ENCODE assay signal across 8 mouse cellular contexts in genomic region chr8:113636280-113636628, GRCm38 (mm10). TPM values are rescaled to one million over a fixed set of nuclear protein-coding genes. Genes with fewer than 3 reads are reported as not detected.
DNase-seq lines count a peak whose midpoint lies in the region; ATAC-seq and TF ChIP-seq lines count a peak whose summit lies in the region.

No protein-coding gene starts in this region.

- H3K27me3 ChIP-seq in kidney, embryonic 14.5 days (ENCODE audit: control insufficient read depth, insufficient read depth, low read length), result no peaks in the 10 kb centered on the region
- no peaks in the 10 kb centered on the region for H3K27me3 ChIP-seq in intestine, embryonic 15.5 days (replicated peaks)
- no peaks in the 10 kb centered on the region for H3K27me3 ChIP-seq in midbrain, postnatal 0 days (ENCODE audit: insufficient read depth, low read length)

- H3K4me1 ChIP-seq in kidney, embryonic 14.5 days (ENCODE audit: control insufficient read depth, insufficient read depth, low read length), result no peaks in the 10 kb centered on the region
- peaks cover 6% of the 10 kb centered on the region for H3K4me1 ChIP-seq in bone marrow macrophage, adult 2 months (ENCODE audit: control insufficient read depth, insufficient read depth, low read length)
- H3K4me1 ChIP-seq in intestine, embryonic 15.5 days (replicated peaks), result peaks cover 9% of the 10 kb centered on the region; the same call in 1 of the 2 replicates
- H3K4me1 ChIP-seq in midbrain, postnatal 0 days (ENCODE audit: insufficient read depth, low read length), result peaks cover 8% of the 10 kb centered on the region; the same call in 1 of the 2 replicates

- H3K4me3 ChIP-seq in kidney, embryonic 14.5 days (ENCODE audit: low read length), result peak overlapping the region; percentile 55
- peak overlapping the region; percentile 84 for H3K4me3 ChIP-seq in bone marrow macrophage, adult 2 months (ENCODE audit: insufficient read depth, low read length)
- peak overlapping the region; percentile 69 for H3K4me3 ChIP-seq in intestine, embryonic 15.5 days (replicated peaks)
- peak overlapping the region; percentile 69 for H3K4me3 ChIP-seq in midbrain, postnatal 0 days (ENCODE audit: low read depth, low read length)

- 35% methylated on average over 5 of the region's 5 CpGs for WGBS in kidney, embryonic 14.5 days
- WGBS in intestine, embryonic 15.5 days, result 31% methylated on average over 5 of the region's 5 CpGs
- 30% methylated on average over 5 of the region's 5 CpGs for whole genome bisulfite sequencing in midbrain, postnatal 0 days

- DNase-seq in kidney, adult 8-10 months, result no peak
- no peak for DNase-seq in midbrain, postnatal 0 days (ENCODE audit: low spot score)
- no peak for DNase-seq in right cerebral cortex, postnatal 4 days
- no peak for DNase-seq in cerebellum, adult 11 months
- no peak for DNase-seq in thymus, postnatal 14 days

- no peak for TF ChIP-seq POLR2A in bone marrow macrophage, adult 2 months (IDR thresholded peaks at IDR 0.05; ENCODE audit: borderline replicate concordance, low read depth, low read length)

- no peak for TF ChIP-seq CTCF in bone marrow macrophage, adult 2 months (IDR thresholded peaks at IDR 0.05; ENCODE audit: low read depth, low read length)
- TF ChIP-seq CTCF in midbrain, postnatal 0 days (IDR thresholded peaks at IDR 0.05), result peak; percentile 24

- H3K36me3 ChIP-seq in kidney, embryonic 14.5 days (ENCODE audit: control insufficient read depth, insufficient read depth, low read length), result peaks cover 21% of the 10 kb centered on the region
- peaks cover 7% of the 10 kb centered on the region for H3K36me3 ChIP-seq in intestine, embryonic 15.5 days
- peaks cover 28% of the 10 kb centered on the region for H3K36me3 ChIP-seq in midbrain, postnatal 0 days (ENCODE audit: insufficient read depth, low read length)

- H3K27ac ChIP-seq in kidney, embryonic 14.5 days (ENCODE audit: low read depth, low read length), result no peak overlapping the region
- no peak overlapping the region for H3K27ac ChIP-seq in bone marrow macrophage, adult 2 months (ENCODE audit: insufficient read depth, low read depth, low read length)
- H3K27ac ChIP-seq in intestine, embryonic 15.5 days, result 0 out of 2 replicates have a peak overlapping the region, but pooled peaks have one; percentile 98
- H3K27ac ChIP-seq in midbrain, postnatal 0 days (ENCODE audit: low read depth, low read length), result no peak overlapping the region

- H3K4me2 ChIP-seq in kidney, embryonic 14.5 days (replicated peaks; ENCODE audit: low read depth, low read length), result peak overlapping the region; percentile 74
- peak overlapping the region; percentile 93 for H3K4me2 ChIP-seq in intestine, embryonic 15.5 days (replicated peaks)
- H3K4me2 ChIP-seq in midbrain, postnatal 0 days (ENCODE audit: low read depth, low read length, poor library complexity, severe bottlenecking), result peak overlapping the region; percentile 99

- no peak for ATAC-seq in kidney, embryonic 14.5 days (ENCODE audit: low FRiP score, low TSS enrichment)
- no peak for ATAC-seq in intestine, embryonic 15.5 days
- ATAC-seq in midbrain, postnatal 0 days (ENCODE audit: low FRiP score), result no peak

- H3K9ac ChIP-seq in kidney, embryonic 14.5 days (ENCODE audit: low read depth, low read length), result peak overlapping the region; percentile 66; the same call in 1 of the 2 replicates
- H3K9ac ChIP-seq in intestine, embryonic 15.5 days, result peak overlapping the region; percentile 68
- H3K9ac ChIP-seq in midbrain, postnatal 0 days (replicated peaks; ENCODE audit: low read length, poor library complexity, severe bottlenecking), result peak overlapping the region; percentile 77

- no peaks in the 10 kb centered on the region for H3K9me3 ChIP-seq in kidney, embryonic 14.5 days (ENCODE audit: control insufficient read depth, low read length)
- H3K9me3 ChIP-seq in intestine, embryonic 15.5 days, result no peaks in the 10 kb centered on the region
- H3K9me3 ChIP-seq in midbrain, postnatal 0 days (ENCODE audit: low read length), result no peaks in the 10 kb centered on the region

RNA-seq across cellular contexts. Expression of gene Mon1b, which starts 0.9 kb away (rescaled TPM):
- polyA plus RNA-seq in kidney, embryonic 14.5 days (2014; fragmentation: Nextera tagmentation; extraction: Ambion mirVana), result 5.5 and 9.3 TPM in 2 replicates
- 14.9 and 15.7 TPM in 2 replicates for polyA plus RNA-seq in bone marrow macrophage, adult 2 months (2012; ENCODE audit: insufficient read depth, insufficient read length, missing spikeins)
- polyA plus RNA-seq in intestine, embryonic 15.5 days (2015; fragmentation: Nextera tagmentation; extraction: Ambion mirVana), result 6.0 TPM in 2 replicates
- total RNA-seq in midbrain, postnatal 0 days (2014; rRNA removed), result 24.5 and 26.8 TPM in 2 replicates
- 9.6 TPM in 2 replicates for polyA plus RNA-seq in midbrain, postnatal 0 days (2015; fragmentation: Nextera tagmentation; extraction: Ambion mirVana)

RNA-seq across cellular contexts. Expression of gene Syce1l, which starts 6.8 kb away (rescaled TPM):
- not detected in 2 replicates for polyA plus RNA-seq in kidney, embryonic 14.5 days (2014; fragmentation: Nextera tagmentation; extraction: Ambion mirVana)
- not detected in 2 replicates for polyA plus RNA-seq in bone marrow macrophage, adult 2 months (2012; ENCODE audit: insufficient read depth, insufficient read length, missing spikeins)
- polyA plus RNA-seq in intestine, embryonic 15.5 days (2015; fragmentation: Nextera tagmentation; extraction: Ambion mirVana), result not detected in 2 replicates
- total RNA-seq in midbrain, postnatal 0 days (2014; rRNA removed), result not detected in 2 replicates
- 0.31 and 0.65 TPM in 2 replicates for polyA plus RNA-seq in midbrain, postnatal 0 days (2015; fragmentation: Nextera tagmentation; extraction: Ambion mirVana)
